14 mouse cellular contexts compared by ENCODE assay signal in genomic region chr6:28132056-28132455, GRCm38 (mm10). TPM values are rescaled to one million over a fixed set of nuclear protein-coding genes. Genes with fewer than 3 reads are reported as not detected.
A peak's percentile ranks its signal among the peaks of the same experiment; 100 is the strongest.
DNase-seq lines count a peak whose midpoint lies in the region; ATAC-seq lines count a peak whose summit lies in the region.
"Had no signal": no experiment of that assay in that cellular context is flagged by ENCODE, and none has a peak within 500 bp of the region (broad histone marks: within the 10 kb centered on the region; RNA-seq: fewer than 3 reads in every experiment).

No protein-coding gene starts in this region.

- H3K4me1 ChIP-seq in forebrain, embryonic 13.5 days: peaks cover 35% of the 10 kb centered on the region
- peaks cover 30% of the 10 kb centered on the region for H3K4me1 ChIP-seq in midbrain, embryonic 12.5 days

- H3K9ac ChIP-seq in forebrain, embryonic 13.5 days: no peak overlapping the region
- H3K9ac ChIP-seq in midbrain, embryonic 12.5 days (replicated peaks): no peak overlapping the region
- H3K9ac ChIP-seq: liver, embryonic 12.5 days had no signal

- H3K4me3 ChIP-seq in forebrain, embryonic 13.5 days: 0 out of 2 replicates have a peak overlapping the region, but pooled peaks have one; percentile 6
- H3K4me3 ChIP-seq in midbrain, embryonic 12.5 days: no peak overlapping the region
- H3K4me3 ChIP-seq: layer of hippocampus, adult 2 months; liver, embryonic 12.5 days had no signal

- H3K27ac ChIP-seq in forebrain, embryonic 13.5 days: no peak overlapping the region
- no peak overlapping the region for H3K27ac ChIP-seq in midbrain, embryonic 12.5 days (replicated peaks)
- H3K27ac ChIP-seq: layer of hippocampus, adult 2 months; liver, embryonic 12.5 days had no signal

- H3K27me3 ChIP-seq in forebrain, embryonic 13.5 days: peaks cover 29% of the 10 kb centered on the region
- peaks cover 45% of the 10 kb centered on the region for H3K27me3 ChIP-seq in midbrain, embryonic 12.5 days

- no peaks in the 10 kb centered on the region for H3K36me3 ChIP-seq in forebrain, embryonic 13.5 days (ENCODE audit: poor library complexity, severe bottlenecking)
- H3K36me3 ChIP-seq in midbrain, embryonic 12.5 days: no peaks in the 10 kb centered on the region
- H3K36me3 ChIP-seq: liver, embryonic 12.5 days had no signal

- WGBS in forebrain, embryonic 13.5 days: under 1% methylated on average over 4 of the region's 4 CpGs
- 3% methylated on average over 4 of the region's 4 CpGs for WGBS in midbrain, embryonic 12.5 days

- peak overlapping the region; percentile 99 for H3K4me2 ChIP-seq in forebrain, embryonic 13.5 days
- H3K4me2 ChIP-seq in midbrain, embryonic 12.5 days (replicated peaks): peak overlapping the region; percentile 96
- H3K4me2 ChIP-seq: liver, embryonic 12.5 days had no signal

- ATAC-seq in forebrain, embryonic 13.5 days: no peak
- no peak for ATAC-seq in midbrain, embryonic 12.5 days (ENCODE audit: low FRiP score, low read depth)
- ATAC-seq: liver, embryonic 12.5 days had no signal

- H3K9me3 ChIP-seq in forebrain, embryonic 13.5 days (replicated peaks): no peaks in the 10 kb centered on the region
- no peaks in the 10 kb centered on the region for H3K9me3 ChIP-seq in midbrain, embryonic 12.5 days
- H3K9me3 ChIP-seq: liver, embryonic 12.5 days had no signal

- intact Hi-C loops in heart, postnatal 36 days (cut with DNase I): no loop called here
- intact Hi-C loops in left cerebral cortex, postnatal 10 days (cut with DNase I): no loop called here

- peak; percentile 42 for DNase-seq in heart, adult 11 months
- no peak for DNase-seq in heart, postnatal 36 days
- DNase-seq in retina, postnatal 1 day: peak; percentile 77
- DNase-seq in thymus, postnatal 0 days (ENCODE audit: low spot score): no peak
- DNase-seq in thymus, postnatal 10 days (ENCODE audit: low spot score in 2 of 2): no peak
- no peak for DNase-seq in left cerebral cortex, postnatal 10 days (ENCODE audit: extremely low spot score in 1 of 2, low spot score in 2 of 2)
- DNase-seq: cerebellum, adult 9-10 months; kidney, adult 9 months; lung, postnatal 14 days had no signal

RNA-seq across cellular contexts. Expression of gene Grm8, which starts 2.9 kb away (rescaled TPM):
- not detected for total RNA-seq in heart, postnatal 36 days (2021)
- 2.8 and 3.2 TPM in 2 replicates for polyA plus RNA-seq in forebrain, embryonic 13.5 days (2015; fragmentation: Nextera tagmentation; extraction: Ambion mirVana)
- polyA plus RNA-seq in midbrain, embryonic 12.5 days (2016; fragmentation: Nextera tagmentation; extraction: Ambion mirVana): 5.7 and 6.4 TPM in 2 replicates
- 0.75 and 0.84 TPM in 2 replicates for polyA plus RNA-seq in thymus, postnatal 0 days (2015; fragmentation: Nextera tagmentation; extraction: Ambion mirVana)
- 10 to 100 TPM; 19.8 to 20.9 TPM for total RNA-seq in left cerebral cortex, postnatal 10 days (2021)
- total RNA-seq: hematopoietic stem cell, adult 5-6 weeks had no signal

Comparison
In these comparisons a context has a peak if more than half of its experiments do, and no peak if none do; other contexts are left out.
1. DNase-seq: peak in heart, adult 11 months (single experiment) and retina, postnatal 1 day (single experiment); none in heart, postnatal 36 days (0 of 2), thymus, postnatal 0 days (single experiment), thymus, postnatal 10 days (0 of 2) and left cerebral cortex, postnatal 10 days (0 of 2).